Mouse (Mus musculus) CD8-positive naive resting alpha-beta T cell, adult 2 months (primary cell): Measurements from ENCODE around the gene Capn12.
"Not testable (repeated sequence)": the region's sequence is repeated elsewhere in the genome, so short reads cannot be mapped to it uniquely, and the experiment has no call there.

Source experiments
- DNase-seq, 2 experiments: peaks; one replicate each; pipeline ENCODE4 v3.0.0; 2022; ENCODE audit warnings: low read depth in 2 of 2, low spot score in 2 of 2

Capn12 gene

GRCm38 (mm10) chr7:28877155-28877554, 4.1 kb upstream of the Capn12 start:
- no peak for DNase-seq

DNA sequence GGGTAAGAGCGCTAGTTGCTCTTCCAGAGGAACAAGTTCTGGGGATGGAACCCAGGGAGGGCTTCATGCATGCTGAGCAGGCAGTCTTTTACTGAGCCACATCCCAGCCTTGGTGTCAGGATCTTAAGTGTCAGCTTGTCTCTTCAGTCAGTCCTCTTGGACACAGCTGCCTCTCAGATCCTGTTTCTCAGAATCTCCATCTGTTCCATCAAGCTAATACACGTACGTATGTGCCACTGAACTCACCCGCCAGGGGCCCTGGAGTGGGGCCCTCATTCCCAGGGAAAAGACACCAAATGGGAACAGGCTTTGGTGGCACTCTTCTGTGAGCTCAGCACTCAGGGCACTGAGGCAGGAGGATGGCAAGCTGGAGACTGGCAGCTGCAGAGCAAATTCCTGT, 3.4 kb upstream of the Capn12 start:
- DNase-seq = no peak

GRCm38 (mm10) chr7:28879606-28880005, 1.6 kb upstream of the Capn12 start:
- no peak for DNase-seq

DNA sequence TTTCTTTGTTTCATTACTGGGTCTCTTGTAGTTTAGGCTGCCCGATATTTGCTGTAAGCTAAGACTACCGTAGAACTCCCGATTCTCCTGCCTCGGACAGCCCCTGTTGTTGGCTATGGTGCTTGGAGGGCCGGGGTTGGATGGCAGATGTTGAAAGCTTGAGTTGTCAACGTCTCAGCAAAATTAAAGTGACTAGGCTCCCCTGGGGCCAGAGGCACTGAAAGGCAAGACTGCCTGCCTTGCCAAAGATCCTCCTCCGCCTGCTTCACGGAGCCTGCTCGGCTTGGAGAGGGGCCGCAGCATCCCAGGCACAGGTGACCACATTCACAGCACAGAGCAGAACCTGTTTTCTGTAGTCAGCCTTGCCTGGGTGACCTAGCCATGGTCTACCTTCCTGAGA, 668 bp upstream of the Capn12 start:
- DNase-seq = no peak

- no peak for DNase-seq
Observed at GRCm38 (mm10) chr7:28883039-28883438, 1.8 kb downstream of the Capn12 start.

DNA sequence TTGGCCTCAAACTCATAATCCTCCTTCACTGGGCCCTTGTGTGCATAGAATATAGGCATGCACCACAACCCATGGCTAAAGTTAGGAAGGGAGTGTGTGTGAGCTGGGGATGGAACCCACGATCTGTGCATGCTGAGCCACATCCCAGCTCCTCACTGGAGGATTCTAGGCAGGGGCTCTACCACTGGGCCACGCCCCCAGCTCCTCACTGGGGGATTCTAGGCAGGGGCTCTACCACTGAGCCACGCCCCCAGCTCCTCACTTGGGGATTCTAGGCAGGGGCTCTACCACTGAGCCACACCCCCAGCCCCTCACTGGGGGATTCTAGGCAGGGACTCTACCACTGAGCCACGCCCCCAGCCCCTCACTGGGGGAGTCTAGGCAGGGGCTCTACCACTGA, 2.5 kb downstream of the Capn12 start:
- DNase-seq = not testable (repeated sequence)

- DNase-seq = no peak
Observed at GRCm38 (mm10) chr7:28886486-28886885, 5.3 kb downstream of the Capn12 start.

DNA sequence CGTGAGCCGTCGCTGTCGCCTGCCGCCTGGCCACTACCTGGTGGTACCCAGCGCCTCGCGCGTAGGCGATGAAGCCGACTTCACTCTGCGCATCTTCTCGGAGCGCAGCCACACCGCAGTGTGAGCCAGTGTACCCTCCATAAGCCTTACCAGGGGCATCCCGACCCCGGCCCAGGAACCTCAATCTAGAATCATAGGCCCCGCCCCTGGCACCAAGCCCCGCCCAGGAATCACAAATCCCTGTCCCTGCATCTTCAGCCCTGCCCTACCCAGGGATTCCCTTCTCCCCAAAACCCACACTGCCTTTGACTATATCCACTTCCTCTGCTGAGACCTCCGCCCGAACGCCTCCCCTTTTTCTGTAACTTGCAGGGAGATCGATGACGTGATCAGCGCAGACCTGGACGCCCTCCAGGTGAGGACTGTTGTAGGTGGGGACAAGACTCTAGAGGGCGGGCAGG, 7.5 kb downstream of the Capn12 start:
- DNase-seq = no peak

DNA sequence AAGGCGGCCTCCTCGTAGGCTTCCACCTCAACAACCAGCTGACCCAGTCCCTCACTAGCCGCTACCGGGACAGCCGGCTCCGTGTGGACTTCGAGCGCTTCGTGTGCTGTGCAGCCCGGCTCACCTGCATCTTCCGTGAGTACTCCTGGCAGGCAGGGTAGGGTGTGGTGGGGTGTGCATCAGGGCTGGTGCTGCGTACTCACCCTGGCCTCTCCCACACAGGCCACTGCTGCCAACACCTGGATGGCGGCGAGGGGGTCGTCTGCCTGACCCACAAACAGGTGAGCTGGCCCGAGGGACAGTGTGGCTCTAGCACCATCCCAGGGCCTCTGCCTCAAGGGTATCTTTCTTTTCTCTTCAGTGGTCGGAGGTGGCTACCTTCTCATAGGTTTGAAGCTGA, 11.4 kb downstream of the Capn12 start:
- no peak for DNase-seq

- DNase-seq = no peak
Observed at GRCm38 (mm10) chr7:28893643-28894265, 12.5 kb downstream of the Capn12 start.

- no peak for DNase-seq
Observed at GRCm38 (mm10) chr7:28894942-28895341, 13.7 kb downstream of the Capn12 start.

- no peak for DNase-seq
Observed at GRCm38 (mm10) chr7:28897661-28898060, 16.4 kb downstream of the Capn12 start.

- no peak for DNase-seq
Observed at GRCm38 (mm10) chr7:28899972-28900371, 18.8 kb downstream of the Capn12 start.

DNA sequence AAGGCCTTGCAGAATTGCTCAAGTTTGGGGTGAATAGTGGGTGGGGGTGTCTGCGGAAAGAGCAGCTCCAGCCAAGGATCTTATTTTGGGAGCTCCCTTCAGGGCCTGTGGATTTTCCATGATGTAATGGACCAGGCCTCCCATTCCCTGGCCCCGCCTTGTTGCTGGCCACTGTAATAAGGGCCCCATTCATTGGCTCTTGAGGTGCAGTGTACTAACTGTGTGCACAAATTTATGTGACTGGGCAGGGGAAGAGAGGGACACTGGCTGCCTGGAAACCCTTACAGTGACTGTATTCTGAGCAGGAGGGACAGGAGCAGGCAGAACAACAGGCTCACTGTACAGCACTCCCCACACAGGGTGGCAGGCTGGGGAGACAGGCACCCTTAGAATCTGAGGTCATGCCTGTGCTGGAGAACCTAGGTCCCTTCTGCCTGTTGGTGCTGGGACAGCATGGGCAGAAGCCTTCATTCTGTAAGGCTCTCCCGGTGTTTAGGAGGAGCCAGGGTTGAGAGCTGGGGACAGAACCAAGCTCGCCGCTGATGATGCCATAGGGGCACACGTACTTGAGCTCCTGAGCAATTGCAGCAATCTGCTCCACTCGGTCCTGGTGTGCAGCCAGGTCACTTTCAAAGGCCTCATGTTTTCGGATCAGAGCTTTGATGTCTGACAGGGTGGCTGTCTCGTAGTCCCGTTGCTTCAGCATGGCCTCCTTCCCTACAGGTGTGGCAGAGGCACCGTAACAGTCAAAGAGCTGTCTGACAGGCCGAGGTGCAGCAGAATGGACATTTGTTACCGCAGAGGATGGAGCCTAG, 20.3 kb downstream of the Capn12 start:
- DNase-seq = no peak

- no peak for DNase-seq
Observed at GRCm38 (mm10) chr7:28902180-28902579, 21.0 kb downstream of the Capn12 start.

DNA sequence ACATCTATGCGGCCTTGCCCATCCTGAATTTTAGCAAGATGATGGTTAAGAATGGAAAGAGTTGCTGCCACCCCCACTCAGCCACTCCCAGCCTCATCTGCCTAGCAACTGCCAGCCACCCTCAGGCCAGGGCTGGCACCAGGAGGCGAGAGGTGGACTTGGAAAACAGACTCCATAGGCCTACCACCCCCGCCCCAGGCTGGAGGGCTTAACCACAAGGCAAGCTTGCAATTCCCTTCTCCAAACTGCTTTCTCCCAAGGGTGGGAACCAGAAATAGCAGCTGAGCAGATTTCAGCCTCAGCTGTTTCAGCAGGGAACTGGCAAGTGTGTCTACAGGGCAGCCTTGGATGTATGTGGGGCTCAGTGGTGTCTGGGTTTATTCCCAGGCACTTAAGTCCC, 21.6 kb downstream of the Capn12 start:
- no peak for DNase-seq

DNA sequence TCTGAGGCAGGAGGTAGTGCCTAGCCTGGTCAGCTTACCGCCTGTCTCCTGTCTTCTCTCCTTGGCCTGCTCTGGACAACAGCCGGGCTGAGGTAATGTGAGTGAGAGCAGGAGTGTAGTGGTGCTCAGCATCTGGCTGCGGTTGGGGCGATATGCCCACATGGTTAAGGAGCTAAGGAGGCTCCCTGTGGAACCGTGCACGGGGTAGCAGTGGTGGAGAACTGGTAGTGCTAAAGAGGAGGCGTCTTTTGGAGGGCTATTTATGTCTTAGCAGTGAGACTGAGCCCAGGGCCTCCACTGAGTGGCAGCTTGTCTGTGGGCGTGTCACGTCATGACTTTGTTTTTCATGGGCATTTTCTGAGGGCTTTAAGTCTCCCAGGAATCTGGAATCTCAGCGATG, 22.6 kb downstream of the Capn12 start:
- DNase-seq = no peak

DNA sequence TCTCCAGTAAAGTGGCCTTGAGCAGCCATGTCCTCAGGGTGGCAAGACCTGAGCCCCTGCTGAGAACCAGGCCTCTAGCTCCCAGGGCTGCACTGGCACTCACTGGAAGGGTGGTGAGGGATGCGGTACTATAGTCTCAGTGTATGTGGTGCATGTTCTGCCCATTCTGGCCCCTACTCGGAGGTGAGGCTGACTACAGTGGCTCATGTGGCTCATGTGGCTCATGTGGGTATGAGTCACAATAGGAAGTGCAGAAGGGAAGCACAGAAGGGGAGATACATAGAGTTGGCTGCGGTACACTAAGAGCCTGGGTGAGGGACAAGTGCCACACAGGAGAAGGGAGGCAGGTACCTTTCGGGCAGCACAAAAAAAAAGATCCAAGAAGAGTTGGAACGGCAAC, 26.0 kb downstream of the Capn12 start:
- DNase-seq = no peak

DNA sequence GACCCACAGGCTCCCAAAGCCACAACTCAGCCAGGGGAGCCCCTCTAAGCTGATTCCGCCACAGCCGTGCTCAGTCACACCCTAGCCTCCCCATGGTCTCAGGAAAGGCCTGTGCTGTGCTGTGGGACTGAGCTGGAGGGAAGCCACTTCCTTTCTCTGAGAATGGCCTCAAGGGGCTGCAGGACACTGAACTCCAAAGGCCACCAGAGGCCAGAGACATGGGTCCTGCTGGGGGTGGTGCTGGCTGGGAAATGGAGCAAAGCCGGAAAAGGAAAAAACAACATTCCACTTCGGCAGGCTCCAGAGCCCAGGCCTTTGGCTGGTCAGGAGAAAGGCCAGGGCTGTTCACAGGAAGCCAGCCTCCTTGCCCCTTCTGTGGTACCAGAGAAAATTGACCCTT, 30.4 kb downstream of the Capn12 start:
- no peak for DNase-seq

- no peak for DNase-seq
Observed at GRCm38 (mm10) chr7:28913171-28913570, 31.9 kb downstream of the Capn12 start.

- DNase-seq = peak in 1 of 2 experiments; percentile 26
Observed at GRCm38 (mm10) chr7:28916491-28916890, 35.3 kb downstream of the Capn12 start.

DNA sequence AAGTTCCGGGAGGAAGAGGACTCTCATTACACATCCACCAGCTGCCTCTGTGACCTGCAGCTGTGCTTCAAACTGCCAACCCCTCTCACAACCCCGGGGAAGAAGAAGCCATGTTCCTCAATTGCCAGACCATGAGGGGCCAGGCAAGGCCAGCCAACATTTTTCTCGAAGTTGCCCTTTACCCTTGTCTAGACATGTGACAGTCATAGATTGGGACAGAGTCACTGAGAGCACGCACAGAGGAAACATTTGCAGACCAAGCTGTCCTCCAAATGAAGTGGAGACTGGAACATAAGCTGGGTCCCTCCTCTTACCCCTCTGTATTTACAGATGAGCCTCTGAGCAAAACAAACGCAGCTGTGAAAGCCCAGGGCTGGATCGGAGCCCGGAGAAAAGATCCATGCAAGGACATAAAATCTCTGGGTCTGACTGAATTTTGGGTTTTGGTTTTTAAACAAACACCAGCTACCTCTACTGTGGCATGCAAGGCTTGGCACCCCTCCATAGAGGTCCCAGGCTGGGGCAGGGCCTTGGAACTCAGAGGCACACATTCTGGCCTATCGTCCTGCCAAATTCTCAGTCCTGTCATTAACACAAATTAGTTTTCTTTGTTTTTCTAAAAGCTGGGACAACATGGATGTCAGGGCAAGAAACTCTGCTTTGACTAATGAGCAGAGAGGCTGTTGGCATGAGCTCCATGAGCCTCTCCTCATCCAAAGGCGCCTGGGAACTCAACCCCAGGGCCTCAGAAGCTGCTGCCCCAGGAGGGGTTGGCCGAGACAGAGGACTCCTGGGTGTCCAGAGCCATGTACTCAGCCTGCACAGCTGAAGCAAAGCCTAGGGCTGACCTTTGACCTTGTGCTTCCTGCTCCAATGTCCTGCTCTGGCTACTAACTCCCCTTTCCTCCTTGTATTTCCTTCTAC, 36.5 kb downstream of the Capn12 start:
- DNase-seq = no peak
